Mouse (Mus musculus) frontal cortex, adult (tissue): ENCODE measurements around the gene Slu7.

Experiments
- ATAC-seq: cut with Nextera tagmentation; 2 replicates; pipeline ENCODE4 v1.9.2; 2017; ENCODE audit warnings: mild to moderate bottlenecking, moderate library complexity, mixed read lengths; ENCODE audit not compliant: low TSS enrichment

The Slu7 gene

DNA sequence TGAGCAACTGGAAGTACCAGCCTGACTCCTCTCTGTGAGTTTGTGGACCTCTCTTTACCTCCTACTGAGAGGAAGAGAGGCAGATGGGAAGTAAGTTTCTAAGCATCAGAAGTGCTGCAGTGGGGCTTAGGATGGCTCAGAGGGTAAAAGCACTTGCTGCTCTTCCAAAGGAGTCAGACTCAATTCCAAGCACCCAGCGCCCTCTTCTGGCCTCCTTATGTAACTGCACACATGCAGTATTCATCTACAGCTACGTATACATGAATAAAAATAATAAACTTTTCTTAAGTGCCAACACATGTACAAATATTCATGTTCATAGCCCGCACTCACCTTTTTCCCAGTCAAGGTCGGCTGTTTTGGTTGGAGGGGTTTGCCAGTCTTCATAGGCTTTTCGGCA is 9.2 kb upstream of the Slu7 start:
- no peak for ATAC-seq

DNA sequence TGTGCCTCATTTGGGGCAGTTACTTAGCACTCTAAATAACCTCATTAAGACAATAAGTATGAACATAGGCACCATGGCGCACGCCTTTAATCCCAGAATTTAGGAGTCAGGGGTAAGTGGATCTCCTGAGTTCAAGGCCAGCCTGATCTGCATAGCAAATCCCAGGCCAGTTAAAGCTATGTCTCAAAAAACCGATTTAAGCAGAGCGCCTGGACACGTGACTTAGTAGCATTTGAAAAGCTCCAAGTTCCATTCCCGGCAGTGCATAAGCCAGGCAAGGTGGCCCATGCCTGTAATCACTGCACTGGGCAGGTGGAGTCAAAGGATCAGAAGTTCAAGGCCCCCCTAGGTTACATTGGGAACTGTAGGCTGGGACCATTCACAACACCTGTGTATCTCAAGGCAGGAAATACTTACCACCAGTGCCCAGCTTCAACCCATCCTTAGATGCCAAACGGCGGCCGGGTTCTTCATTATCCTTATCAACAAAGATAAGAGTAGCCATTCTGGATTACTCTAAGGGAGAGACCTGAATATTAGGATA is 8.3 kb upstream of the Slu7 start:
- no peak for ATAC-seq

DNA sequence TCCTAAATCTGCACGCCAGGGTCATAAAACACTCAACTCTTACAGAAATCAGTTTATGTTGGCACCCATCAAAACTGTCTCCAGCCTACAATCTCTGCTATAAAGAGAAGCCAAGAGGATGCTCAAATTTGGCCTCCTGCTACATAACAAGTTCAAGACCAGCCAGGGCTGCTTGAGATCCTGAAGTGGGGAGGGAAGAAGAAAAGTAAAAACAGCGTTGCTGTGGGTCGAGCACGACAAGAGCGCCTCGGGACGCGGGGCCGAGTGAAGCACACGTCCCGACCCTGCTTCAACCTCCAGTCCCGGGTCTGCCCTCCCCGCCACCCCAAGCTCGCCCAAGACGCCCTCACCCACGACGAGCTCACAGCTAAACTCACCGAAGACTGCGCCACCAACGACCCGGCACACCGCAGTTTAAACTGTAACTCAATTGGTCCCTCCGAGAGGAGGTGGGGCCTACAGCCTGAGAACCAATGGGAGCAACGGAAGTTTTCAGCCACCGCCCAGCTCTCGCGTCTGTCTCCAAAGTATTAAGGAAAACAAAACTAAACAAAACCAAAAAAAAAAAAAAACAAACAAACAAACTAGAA is 7.6 kb upstream of the Slu7 start, which contains the start of gene Pttg1:
Pttg1 (minus strand) TSS at position 428 of the 590 bp plus-strand sequence.
- peak; percentile 100 for ATAC-seq

DNA sequence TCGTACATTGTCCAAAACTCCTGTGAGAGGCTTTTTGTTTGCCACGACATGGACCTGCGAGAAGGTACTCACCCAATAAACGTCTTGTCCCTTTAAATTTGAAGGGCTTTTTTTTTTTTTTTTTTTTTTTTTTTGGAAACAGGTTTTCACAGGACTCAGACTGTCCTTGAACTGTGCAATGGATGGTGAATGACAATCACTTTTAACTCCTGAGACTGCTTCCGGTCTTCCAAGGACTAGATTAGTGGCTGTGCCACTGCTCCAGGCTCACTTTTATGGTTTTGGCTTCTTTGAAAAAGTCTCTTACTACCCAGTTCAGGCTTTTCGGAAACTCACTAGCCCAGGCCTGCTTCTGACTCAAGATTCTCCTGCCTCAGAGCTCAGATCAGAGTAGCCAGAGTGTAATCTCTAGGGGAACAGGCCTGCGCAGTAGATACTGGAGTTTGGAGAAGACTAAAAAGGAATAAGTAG is 7.1 kb upstream of the Slu7 start:
- ATAC-seq = peak; percentile 39

DNA sequence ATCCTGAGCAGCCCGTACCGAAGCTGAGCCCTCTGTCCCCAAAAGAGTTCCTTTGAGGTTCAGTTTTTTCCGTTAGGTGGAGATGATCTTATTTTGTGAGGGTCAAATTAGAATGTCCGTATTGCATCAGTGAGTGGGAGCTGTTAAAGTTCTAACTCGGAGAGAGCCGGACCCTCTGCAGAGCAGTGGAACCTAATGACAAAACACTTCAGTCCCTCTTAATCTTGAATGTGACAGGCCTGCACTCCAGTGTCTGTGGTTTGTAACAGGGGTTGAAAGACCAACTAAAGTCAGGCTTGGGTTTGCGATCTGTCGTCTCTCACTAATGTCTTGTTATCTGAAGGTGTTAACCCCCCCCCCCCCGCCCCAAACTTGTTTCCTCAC is 472 bp downstream of the Slu7 start:
- ATAC-seq = no peak

DNA sequence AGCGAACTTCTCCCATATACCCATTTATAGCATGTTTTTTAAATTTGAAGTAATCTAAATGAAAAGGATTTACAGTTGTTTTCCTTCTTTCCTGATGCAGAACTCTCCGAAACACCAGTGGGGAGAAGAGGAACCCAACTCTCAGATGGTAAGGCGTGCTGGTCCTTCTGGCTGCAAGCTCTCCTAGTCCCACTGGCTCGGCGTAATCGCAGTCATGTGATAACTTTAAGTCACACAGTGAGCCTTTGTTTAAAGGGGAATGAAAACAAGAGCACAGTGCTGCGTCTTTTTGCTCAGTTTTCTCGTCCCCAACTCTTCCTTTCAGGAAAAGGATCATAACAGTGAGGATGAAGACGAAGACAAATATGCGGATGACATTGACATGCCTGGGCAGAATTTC is 7.6 kb downstream of the Slu7 start:
- ATAC-seq = no peak

DNA sequence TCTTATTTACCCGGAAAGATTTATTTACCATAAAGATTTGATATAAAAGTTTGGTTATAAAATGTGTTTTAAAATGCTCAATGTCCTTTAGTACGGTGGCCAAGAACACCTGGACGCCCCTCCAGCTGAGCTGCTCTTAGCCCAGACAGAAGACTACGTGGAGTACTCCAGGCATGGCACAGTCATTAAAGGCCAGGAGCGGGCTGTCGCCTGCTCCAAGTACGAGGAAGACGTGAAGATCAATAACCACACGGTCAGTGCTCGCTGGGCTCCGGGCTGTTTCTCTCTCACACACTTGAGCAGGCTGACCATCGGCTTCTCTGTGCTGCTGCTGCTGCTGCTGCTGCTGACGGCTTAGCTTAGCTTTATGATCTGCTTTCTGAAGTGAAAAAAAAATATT is 9.6 kb downstream of the Slu7 start:
- ATAC-seq = no peak

DNA sequence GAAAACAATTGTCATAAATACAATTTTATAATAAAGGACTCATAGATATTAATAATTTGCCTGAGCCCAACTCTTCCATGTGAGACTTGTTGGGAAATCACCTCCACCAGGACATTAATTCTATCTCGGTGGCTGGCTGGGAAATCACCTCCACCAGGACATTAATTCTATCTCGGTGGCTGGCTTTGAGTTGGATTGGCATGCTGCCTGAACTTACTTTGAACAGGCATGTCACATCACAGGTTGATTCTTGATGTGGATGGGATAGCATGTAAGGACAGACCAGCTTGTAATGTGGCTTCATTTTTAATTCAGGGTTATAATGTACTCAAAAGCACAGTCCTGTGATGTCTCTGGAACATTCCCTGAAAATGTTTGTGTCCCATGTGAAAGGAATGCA is 16.4 kb downstream of the Slu7 start:
- ATAC-seq = no peak

DNA sequence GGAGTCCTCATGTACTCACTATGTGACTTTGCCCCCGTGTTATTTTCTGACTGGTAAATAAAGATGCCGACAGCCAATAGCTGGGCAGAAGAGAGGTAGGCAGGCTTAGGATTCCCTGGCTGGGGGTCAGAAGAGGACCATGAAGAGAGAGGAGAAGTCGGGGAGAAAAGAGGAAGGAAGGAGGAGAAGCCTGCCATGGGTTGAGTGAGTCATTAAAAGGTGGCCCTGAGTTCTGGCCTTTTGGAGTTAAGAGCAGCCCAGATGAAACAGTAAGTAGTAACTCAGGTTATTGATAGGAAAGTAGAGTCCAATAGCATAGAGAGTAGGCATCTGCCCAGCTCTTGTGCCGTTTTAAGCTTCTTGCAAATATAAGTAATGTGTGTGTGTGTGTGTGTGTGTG is 17.8 kb downstream of the Slu7 start:
- ATAC-seq = no peak

DNA sequence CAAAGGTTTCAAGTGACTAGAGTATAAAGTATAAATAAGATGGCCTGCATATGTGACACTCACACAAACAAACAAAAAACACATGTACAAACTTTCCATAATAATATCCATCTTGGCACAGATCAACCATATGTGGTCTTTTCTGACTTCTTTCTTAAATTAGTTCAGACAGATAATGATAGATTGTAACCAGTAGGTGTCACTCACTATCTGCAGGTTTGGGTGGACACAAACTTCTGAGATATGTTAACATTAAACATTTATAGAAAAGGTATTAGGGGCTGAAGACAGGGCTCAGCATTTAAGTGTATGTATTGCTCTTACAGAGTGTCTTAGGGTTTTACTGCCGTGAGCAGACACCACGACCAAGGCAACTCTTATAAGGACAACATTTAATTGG is 18.7 kb downstream of the Slu7 start:
- ATAC-seq = no peak

DNA sequence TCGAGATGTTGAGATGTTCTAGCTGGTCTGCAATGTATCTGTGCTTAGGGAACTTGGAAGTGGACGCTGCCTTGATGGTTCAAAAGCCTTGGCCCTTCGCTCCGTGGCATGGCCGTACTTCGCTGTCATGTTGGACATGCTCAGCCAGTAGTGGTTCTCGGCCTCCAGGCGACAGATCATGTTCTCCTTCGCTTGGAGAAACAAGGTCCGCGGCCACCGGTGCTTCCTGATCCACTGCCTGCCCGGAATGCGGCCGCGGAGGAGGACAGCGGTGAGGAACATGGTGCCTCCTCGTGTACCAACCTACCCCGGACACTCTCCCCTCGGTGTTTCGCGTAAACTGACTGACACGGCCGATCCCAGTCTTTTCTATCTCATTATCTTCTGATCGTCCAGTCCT is 29.7 kb downstream of the Slu7 start:
- ATAC-seq = no peak

DNA sequence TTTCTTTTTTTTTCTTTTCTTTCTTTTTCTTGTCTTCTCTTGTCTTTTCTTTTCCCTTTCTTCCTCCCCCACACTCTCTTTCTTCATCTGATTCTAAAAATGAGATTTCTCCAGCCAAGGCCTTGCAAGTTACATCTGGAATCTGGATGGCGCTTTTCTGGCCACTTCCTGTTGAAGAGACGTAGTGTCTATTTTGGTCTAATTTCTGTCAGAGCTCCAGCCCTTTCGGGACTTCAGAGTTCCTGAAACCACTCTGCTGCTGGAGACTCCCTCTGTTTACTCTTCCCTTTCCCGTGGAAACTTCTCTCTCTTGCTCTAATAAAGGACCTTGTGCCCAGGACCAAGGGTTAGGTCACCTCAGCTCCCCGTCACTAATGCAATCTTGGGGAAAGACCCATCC is 36.6 kb downstream of the Slu7 start:
- ATAC-seq = no peak

DNA sequence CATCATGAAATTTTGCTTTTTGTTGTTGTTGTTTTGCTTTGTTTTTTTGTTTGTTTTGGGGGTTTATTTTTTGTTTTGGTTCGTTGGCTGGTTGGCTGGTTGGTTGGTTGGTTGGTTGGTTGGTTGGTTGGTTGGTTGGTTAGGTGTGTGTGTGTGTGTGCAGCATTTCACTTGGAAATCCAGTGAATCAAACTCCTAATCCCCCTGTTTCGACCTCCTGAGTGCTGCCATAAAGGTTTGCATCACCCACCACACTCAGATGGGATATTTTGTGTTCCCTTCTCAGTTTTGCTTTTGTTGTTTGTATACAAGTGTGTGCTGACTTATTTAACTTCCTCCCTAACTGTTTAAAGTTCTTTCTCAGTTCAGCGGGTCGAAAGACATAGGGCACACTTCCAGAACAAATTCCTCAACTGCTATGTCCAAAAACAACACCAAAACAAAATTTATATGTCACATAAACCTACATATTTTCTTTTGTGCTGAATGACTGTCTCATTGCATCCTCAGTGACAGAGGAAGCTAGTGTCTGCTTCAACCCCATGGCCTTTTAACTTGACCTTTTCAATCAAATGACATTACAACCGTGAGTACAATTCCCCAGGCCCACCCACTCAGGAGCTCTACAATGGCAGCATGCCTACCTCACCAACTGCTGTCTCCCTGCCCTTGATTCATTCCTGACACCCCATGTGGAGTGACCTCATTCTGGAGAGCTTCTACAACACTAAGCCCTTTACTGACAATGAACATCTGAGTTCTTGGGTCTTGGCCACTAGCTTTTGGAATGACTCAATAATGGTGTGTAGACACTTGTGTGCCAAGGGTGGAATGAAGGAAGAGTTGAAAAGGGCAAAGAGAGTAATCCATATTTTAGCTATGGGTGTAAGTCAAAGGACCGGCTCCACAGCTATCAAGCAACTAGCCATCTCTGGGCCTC is 37.6 kb downstream of the Slu7 start:
- no peak for ATAC-seq

DNA sequence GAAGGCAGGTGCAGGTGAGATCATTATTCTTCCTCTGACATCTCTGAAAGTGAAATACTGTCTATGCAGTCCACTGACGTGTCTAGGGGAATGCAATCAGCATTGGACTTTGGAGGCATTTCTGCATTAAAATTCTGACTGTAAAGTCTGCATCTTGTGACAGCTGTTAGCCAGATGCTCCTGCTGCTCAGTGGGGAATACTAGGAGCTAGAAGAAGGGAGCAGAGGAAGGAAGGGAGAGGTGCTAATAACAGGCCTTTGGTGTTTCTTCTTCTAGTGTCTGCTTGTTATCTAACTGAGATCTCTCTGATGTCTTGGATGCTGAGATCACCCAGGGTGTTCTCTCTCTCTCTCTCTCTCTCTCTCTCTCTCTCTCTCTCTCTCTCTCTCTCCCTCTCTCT is 39.6 kb downstream of the Slu7 start:
- ATAC-seq = no peak

DNA sequence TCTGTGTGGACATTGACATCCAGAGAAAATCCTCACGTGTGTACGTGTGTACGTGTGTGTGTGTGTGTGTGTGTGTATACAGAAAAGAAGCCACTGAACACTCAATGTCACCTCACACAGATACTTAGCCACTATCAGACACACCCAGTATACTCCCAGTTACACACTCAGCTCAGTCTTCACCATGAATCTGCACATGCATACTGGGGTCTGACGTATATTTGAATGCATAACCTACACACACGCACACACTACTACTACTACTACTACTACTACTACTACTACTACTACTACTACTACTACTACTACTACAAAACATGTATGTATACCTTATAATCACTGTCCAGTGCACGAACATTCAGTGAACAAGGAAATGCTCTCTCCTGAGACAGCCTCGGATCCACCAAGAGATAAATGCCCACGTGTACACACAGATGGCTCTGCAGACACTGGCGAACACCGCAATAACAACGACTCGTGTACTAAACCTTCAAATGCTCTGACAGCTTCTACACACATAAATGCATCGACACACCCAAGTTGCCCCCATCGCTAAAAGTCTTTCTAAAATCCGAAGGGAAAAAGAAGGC is 40.2 kb downstream of the Slu7 start:
- peak; percentile 80 for ATAC-seq

DNA sequence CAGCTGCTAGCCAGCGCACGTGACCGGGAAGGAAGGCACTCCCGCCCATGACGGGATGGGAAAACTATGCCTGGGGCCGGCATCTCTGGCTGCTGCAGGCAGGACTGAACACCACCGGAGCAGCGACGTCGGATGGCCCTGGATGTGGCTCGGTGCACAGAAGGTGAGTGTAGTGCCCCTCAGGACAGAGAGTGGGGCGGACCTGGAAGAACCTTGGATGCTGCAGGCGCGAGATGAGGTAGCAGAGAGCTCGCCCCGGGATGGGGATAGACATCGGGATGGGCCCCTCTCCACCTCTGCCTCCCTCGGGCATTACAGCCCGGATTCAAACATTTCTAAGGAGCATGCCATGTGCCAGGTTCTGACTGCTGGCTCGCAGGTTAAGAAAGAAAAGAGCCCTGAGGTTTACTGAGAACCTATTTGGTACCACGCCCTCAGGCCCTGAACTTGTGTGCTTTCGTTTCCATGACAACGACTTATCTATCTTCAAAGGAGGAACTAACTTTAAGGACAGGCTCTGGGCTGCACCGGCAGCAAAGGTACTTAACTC is 40.8 kb downstream of the Slu7 start, which contains the start of gene C1qtnf2:
C1qtnf2 (plus strand) TSS at position 52 of the 550 bp plus-strand sequence.
- peak; percentile 77 for ATAC-seq

DNA sequence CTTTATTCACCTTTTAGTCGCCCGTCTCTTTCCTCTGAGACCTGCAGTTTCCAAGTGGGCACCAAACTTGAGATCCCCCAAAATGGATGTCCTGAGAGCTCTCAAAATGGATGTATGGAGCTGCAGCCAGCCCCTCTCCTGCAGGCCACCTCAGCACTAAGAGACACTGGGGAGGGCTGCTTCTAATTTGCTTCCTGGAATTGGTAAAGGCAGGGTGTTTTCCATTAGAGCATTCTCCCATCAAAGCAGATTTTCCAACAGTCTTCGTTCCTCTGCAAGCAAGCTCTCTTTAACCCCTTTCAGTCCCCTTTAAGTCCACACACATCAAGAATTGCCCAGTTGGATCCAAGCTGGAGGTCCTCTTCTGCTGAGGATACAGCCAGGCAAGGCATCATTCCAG is 45.8 kb downstream of the Slu7 start:
- no peak for ATAC-seq

DNA sequence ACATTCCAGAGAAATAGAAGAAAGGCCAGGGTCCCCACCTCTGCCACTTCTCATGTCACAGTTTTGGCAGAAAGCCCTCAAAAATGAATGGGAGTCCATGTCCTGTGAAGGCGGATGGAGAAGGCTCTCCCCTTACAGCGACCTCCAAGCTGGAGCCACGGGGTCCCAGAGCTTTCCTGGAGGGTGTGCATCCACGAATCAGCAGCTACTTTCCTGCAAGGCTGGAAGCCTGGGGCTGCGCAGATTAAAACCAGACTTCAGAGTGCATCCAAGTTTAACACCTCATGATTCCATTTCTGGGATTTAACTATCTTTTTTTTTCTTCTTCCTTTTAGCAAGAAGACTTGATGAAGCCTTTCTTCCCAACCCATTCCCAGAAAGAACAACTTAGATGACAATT is 47.0 kb downstream of the Slu7 start:
- no peak for ATAC-seq

DNA sequence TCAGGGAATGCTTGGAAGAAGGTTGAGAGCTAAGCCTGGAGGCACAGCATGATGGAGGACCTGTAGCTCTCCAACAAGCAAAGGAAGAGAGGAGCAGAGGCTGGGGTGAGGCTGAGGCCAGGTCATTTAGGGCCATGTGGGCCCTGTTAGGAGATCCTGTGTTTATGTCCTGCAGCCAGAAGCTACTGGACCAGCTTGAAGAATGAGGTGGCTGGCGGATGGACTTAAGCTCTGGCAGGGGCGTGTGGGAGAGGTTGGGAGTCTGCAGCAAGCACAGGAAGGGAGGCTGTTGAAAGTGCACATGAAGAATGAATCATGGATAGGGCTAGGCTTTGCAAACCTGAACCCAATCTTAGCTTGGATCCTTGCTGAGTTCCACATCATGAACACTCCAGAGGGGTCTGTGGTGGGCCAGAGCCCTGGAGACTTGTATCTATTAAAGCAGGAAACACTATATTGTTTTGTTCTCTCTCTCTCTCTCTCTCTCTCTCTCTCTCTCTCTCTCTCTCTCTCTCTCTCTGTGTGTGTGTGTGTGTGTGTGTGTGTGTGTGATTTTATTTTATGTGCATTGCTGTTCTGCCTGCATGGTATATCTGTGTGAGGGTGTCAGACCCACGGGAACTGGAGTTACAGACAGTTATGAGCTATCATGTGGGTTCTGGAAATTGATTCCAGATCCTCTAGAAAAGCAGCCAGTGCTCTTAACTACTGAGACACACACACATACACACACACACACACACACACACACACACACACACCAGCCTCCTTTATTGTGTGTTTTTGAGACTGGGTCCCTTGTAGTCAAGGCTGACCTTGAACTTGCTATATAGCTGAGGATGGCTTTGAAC is 48.4 kb downstream of the Slu7 start:
- ATAC-seq = peak; percentile 53

DNA sequence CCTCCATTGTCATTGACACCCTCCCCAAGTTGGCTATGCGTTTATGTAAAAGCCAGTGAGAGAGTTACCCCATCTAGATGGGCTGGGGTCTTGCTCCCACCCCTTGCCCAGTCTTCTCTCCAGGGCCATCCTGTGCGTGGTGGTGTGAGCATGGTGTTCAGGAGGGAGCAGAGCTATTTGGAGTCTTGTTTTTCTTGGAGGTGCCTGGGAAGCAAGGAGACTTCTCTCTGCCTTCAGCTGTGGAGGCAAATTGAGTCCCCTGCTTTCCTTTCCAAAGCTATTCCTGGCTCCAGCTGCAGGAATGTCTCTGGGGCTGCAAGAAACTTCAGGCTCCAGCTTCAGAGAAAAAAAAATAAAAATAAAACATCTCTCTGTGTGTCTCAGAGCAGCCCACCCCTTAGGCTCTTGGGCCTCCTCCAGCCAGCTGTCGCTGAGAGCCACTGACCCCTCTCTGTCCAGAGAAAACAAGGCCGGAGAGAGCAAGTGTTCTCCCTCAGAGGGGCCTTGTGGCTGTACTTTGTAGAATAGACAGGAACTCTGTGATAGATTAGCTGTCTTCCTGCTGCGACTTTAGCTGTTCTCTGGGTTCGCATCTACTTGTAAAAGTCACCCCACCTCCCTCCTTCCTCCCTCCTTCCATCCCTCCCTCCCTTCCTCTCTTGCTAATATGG is 49.7 kb downstream of the Slu7 start:
- ATAC-seq = 0 out of 2 replicates have a peak, but pooled peaks have one; percentile 64

DNA sequence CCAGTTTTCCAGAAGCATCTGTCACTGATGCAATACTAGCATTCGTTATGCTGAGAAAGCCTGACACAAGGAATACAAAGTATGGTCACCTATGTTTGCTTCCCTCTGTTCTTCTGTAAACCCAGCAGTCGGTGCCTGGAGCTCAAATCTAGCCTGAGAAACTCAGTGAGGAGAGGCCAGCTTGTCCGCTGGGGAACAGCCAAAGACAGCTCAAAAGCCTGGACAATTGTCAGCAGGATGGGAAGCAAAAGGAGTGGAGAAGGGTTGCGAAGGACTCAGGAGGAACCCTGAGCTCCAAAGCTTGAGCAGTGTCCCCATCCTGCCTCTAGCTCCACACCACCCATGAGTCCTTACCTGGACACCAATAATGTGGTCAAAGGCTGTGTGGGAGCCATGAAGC is 50.5 kb downstream of the Slu7 start:
- ATAC-seq = no peak
